Mouse (Mus musculus) megakaryocyte, embryonic 14.5 days (primary cell): ENCODE measurements around the gene Palm.

ENCODE experiments used
- FLI1 ChIP-seq: IDR thresholded peaks from 2 replicates; pipeline ENCODE4 v1.6.1; 2012; ENCODE audit warnings: low read length, inconsistent platforms, mixed read lengths
- GATA1 ChIP-seq: IDR thresholded peaks from 3 replicates; pipeline ENCODE4 v1.6.1; 2012; ENCODE audit warnings: mixed read lengths, low read length, inconsistent platforms, borderline replicate concordance

DNA sequence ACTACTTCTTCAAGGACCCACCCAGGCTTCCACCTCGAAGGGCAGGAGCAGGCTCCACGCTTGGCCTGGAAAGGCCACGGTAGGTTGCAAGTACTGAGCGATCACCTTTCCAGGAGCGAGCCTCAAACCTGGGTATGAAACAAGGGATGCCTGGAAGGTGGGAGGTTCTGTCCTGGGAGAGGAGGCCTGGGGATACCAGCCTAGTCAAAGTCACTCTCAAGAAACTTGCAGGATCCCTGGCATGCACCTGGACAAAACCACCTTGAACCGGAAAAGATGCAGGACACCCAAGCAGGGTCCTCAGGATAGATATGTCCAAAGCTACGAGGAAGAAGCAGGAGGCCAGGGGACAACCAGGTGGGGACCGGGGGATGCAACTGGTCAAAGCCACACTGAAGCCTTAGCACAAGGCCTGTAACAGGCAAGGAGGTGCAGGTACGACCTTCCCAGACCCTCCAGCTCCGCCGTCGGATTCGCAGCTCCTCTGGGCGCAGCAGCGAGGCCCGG, 27.3 kb upstream of the Palm start:
- TF ChIP-seq GATA1 = no peak
- TF ChIP-seq FLI1 = no peak
